Mouse (Mus musculus): ENCODE measurements around the gene S100a5.
A peak's percentile ranks its signal among the peaks of the same experiment; 100 is the strongest.

S100a5 gene

DNA sequence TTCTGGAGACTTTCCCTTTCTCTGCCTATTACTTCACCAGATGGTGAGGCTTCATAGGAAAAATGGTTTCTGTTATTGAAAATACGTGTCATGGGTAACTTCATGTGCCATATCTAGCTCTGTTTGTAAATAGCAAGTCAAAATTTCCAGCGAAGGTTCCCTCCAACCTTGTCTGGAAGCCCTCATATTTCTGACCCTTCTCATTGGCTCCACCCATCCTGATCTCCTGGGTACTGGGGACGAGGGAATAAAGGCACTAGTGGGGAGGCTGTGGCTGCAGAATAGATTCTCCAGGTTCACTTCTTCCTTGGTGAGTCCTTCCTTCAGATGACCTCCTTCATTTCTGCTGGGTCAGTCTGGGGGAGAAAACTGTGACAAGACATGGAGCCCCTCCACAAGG lies at the start of gene S100a5:
Gene S100a5, plus strand, starts transcription at position 301 of the 400 bp plus-strand sequence.
- no peak for DNase-seq (ENCODE audit: low spot score)

DNA sequence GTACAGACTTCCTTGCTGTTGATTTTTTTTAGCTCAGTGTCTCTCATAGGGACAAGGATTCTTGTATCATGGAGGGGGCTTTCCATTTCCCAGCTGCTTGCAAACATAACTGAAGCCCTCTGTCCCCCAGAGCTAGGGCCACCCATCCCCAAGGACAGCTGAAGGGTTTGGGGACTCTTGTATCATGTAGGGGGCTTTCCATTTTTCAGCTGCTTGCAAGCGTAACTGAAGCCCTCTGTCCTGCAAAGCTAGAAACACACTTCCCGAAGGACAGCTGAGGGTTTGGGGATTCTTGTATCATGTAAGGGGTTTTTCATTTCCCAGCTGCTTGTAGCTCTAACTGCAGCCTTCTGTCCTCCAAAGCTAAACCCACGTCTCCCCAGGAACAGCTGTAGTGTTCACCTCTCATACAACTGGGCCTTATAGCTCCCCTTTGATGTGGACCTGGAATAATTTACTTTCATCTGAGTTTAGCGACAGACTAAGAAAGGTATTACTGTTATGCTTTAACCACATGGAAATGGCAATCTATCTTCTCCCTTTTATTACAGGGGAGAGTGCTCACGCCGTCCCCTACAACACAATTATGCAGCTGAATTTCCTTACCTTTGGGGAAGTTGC lies 48.2 kb upstream of the S100a5 start, which contains the start of gene S100a3:
Gene S100a3, plus strand, starts transcription at position 571 of the 621 bp plus-strand sequence.
- DNase-seq (ENCODE audit: low spot score) = no peak

DNA sequence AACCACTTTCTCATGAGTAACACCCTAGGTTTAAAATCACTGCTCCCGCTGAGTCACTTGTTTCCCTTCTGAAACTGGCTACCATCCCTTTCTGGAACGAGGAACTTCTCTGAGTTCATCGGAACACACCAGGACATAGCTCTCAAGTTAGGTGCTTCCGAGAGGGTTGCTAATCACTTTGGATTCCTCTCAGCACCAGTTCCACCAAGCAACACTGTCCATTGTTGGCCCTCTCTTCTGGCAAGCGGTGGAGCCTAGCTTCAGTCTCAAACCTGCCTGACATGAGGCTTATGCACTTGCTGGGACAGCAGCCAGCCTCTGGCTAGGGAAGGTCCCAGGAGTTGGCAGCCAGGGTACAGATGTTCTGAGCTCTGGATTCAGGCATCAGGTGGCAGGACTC lies 33.6 kb upstream of the S100a5 start:
- no peak for DNase-seq (ENCODE audit: low spot score)

DNA sequence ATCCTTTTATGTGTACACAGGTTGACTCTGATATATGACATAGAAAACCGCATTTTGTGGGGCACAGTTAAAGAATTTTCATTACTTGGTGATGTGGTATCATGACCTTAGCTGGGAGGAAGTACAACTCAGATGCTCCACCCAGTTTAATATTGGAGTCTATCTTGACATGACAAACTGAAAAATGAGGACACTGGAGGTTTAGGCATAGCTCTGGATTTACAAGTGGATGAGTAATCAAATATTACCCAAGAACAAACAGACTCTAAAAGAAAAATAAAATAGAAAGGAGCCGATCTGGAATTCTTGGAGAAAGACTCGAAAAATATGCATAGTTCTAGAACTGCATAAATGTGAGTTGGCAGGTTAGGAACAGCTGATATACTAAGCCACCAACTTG lies 33.0 kb upstream of the S100a5 start:
- no peak for DNase-seq (ENCODE audit: low spot score)

DNA sequence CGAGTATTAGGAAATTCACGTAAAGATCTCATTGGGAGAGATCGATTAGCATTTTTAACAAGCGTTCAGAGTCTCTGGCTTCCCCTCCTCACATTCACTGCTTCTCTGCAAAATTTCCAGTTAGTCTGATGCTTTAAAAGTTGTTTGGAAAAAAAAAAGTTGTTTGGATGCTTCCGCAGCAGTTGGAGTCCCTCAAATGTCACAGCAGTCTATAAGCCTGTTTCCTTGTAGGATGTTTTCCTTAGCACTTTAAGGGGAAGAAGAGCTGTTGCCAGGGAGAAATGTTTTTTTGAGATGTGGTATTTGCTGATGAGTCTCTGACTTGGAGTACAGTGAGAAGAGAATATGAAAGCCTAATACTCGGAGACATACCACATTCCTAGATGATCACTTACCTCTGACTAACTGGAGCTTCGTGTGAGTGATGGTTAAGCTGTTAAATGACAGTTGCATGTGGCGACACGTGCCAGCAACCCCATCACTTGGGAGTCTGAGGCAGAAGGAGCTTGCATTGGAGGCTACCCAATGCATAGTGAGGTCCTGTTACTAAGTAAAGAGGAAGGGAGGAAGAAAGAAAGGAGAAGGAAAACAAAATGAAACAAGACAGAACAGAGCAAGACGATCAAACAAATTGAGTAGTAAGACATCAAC lies 31.8 kb upstream of the S100a5 start:
- no peak for DNase-seq (ENCODE audit: low spot score)

DNA sequence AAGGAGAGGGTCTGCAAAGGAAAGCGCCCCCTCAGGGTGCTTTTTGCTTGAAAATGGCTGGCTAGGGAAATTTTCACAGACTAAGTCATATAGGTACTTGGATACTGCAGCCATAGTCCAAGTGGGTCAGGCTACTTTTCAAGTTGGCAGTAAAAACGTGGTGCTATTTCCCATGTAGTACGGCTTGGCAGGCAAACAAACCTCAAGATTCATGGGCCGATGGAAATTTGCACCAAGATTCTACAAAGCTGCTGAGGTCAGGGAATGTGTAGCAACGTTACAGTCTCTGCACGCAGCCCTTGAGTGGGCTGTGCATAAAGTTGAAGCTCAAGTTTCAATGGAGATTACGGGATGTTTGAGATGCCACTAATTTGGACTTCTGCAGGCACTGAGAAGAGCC lies 28.9 kb upstream of the S100a5 start:
- no peak for DNase-seq (ENCODE audit: low spot score)

DNA sequence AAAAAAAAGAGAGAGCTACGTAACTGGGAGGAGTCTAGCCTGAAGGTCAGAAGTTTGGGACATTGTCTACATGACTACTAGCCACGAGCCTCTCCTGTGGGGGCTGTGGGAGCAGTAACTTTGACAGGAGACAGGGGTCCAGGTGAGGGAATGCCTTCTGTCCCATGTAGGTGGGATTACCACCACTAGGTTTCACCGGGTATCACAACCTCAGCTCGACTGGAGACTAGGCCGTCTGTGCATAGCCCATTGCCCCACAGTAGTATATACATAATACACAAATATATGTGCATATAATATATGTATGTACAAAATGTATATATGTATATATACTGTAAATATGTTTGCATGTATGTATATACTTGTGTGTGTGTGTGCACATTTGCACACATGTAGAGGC lies 27.2 kb upstream of the S100a5 start:
- no peak for DNase-seq (ENCODE audit: low spot score)

DNA sequence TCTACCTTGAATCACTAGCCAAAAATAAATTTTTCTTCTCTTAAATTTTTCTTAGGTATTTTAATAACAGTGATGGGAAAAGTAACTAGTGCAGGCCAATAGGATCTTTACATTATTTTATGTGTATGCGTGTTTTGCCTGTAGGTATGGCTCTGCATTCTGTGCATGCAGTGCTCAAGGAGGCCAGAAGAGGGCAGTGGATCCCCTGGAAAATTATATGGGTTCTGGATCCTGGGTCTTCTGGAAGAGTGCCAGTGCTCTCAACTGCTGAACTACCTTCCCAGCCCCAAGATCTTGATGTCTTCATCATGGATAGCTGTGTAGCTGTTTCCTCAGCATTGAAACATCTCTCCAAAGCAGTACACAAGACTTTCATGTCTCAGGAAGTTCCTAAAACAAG lies 26.2 kb upstream of the S100a5 start:
- DNase-seq (ENCODE audit: low spot score) = no peak

DNA sequence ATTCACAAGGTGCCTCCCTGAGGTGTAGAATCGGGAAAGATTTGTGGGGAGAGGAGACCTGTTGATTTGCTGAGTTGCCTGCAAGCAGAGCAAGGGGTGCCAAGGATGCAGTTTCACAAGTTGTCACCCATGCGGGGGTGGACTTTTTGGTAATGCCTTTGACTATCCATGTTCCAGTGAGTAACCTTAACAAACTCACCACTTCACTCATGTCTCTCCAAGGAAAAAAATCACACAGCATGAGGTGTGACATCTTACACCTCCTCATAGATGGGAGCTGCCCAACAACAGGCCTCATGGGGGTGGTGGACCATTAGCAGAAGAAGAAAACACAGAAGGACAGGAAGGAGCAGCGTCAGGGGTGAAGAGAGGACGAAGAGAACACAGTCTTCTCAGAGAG lies 25.8 kb upstream of the S100a5 start:
- no peak for DNase-seq (ENCODE audit: low spot score)

DNA sequence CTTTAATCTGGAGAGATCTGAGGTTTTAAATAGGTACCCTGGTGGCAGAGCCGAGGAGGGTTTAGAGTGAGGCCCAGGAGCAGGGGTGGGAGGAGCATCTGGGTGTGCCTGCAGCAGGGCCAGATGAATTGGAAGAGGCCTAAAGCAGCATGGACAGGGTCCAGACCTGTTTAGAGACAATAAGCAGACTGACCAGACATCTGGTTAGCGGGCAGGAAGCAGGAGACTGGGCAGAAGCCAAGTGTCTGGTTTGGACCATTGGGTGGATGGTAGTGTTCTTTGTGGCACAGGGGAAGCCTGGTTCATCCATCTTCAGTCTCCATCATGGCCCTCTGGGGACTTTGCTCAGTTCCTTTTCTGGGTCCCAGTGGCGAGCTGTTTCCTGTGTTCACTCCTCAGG lies 24.4 kb upstream of the S100a5 start:
- DNase-seq (ENCODE audit: low spot score) = no peak

DNA sequence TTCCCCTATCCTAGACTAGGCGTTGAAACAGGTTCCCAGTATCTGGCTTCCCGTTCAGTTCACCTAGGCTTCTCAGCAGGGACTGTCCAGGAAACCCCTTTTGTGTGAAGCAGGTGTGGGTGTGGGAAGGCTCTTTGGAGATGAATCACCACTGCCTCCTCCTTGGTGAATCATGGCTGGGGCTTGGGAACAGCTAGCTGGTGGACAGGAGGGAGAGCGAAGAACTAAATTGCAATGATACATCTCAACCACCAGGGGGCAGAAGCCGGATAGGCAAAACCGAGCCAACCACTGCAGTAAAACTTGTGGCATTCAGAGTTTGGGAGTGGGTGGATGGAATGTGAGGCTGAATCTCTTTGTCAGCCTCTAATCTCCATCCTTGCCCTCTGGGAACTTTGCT lies 22.7 kb upstream of the S100a5 start:
- DNase-seq (ENCODE audit: low spot score) = peak; percentile 61

DNA sequence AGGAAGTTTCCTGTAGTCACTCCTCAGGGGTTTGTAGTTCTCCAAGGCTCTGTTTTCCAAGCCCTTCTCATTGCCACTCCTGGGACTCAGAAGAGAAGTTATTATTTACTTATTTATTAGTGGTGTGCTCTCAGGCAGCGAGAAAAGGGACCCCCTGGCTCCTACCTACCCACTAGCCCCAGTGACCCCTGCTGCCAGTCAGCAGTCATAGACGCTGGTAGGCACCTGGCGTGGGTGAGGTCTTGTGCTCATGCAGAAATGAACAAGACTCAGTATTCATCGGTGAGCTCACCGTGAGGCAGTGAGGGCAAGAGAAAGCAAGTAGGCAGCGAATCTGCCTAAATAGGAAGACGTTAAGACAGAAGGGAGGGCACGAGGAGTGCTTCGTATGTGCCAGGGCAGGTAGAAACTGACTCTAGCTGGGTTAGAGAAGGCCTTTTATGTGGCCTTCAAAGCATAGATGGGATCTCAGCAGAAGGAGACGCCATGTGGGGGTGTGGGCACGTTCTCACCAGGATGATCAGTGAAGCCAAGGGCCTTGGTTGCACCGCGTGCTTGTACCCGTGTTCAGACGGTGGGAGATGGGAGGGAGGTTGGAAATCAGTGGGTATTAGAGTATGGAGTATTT lies 22.2 kb upstream of the S100a5 start:
- DNase-seq (ENCODE audit: low spot score) = no peak

DNA sequence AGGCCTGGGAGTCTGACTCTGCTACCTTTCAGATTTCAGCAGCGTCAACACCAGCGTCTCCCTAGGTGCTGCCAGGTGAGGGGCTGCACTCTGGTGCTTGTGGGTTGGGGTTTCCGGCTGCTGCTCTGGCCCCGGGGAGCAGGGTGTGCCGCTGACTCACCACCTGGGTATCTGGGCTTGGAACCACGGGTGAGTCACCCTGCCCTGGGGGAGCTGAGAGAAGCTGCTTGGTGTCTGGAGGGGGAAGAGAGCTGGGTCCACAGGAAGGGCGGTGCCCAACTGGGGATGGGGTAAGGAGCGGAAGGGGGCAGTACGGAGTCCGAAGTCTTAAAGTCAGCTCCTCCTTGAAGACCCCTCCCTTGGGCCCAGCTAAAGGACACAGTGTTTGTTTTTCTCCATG lies 21.4 kb upstream of the S100a5 start:
- DNase-seq (ENCODE audit: low spot score) = no peak

DNA sequence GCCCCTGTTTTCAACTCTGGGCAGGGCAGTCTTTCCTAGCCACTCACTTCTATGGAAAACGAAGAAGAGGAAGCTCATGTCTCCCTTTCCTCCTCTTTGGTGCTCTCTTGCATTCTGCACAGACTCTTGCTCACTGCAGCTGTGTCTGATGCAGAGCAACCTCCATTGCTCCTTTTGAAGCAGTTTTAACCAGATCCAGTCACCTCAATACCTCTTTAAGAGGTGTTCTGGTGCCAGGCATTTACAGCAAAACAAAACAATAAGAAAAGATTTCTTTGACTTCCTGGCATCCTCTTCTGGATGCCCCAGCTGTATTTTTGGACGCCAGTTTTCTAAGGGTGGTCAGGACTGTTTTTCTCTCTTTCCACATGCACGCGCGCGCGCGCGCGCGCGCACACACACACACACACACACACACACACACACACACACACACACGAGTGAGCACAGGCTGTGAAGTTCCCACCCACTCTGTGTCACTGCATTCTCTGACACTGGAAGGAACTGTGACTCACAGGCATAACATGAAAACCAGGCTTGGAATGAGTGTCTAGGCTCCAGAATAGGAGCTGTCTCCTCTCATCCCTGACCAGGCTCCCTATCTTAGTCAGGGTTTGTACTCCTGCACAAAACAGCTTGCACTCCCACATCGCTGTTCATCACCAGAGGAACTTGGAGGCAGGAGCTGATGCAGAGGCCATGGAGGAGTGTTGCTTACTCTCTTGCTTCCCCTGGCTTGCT lies 20.8 kb upstream of the S100a5 start:
- DNase-seq (ENCODE audit: low spot score) = no peak

DNA sequence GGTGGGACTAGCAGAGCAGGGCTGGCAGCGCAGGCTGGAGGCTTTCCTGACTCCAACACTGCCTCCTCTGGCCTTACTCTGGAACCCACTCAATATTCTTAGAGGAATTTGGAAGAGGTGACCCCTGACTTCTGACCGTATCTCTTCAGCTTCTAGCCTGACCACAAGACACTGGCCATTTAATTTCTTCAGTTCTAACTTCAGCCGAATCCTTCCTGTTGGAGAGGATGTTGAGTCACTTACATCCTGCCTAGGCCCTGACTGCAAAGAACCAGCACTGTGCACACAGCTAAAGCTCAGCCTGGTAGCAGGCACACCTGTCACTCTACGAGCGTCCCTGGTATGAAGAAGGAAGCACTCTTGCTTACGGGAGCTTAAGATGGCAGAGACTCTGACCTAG lies 18.9 kb upstream of the S100a5 start:
- DNase-seq (ENCODE audit: low spot score) = no peak

DNA sequence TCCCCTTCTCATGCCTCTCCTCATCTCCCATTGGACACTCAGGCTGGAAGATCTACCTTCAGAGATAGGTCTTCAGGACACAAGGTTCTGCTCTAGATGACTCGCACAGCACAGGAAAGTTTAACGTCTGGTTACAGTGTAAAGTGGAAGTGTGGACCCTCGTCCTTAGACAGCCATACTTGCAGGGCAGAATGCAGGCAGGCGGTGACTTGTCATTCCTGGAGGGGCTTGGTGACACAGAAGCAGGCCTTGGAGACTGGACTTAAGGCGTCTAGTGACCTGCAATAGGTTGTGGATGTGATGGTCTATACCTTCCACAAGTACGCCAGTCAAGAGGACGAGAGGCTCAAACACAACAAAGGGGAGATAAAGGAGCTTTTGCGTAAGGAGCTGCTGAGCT lies 18.4 kb upstream of the S100a5 start, which contains the start of gene S100a2:
Gene S100a2, plus strand, starts transcription at position 301 of the 400 bp plus-strand sequence.
- no peak for DNase-seq (ENCODE audit: low spot score)

DNA sequence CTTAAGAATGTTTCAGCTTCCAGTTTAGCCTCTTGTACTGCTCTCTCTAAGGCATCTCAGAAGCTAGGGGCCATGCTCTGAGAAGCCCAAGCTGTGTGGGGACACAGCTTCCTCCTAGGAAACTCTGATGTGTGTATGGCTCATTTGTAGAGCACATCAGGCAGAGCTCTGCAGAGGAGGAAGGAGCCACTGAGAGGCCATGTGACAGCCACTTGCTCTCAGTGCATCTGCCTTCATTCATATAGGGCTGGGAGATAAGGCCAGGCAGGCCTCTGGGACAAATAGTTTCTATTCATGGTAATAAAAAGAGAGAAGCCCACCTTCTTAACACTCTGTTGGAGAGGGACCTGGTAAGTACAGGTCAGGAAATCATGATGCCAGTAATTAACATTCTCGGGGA lies 13.9 kb upstream of the S100a5 start:
- no peak for DNase-seq (ENCODE audit: low spot score)

DNA sequence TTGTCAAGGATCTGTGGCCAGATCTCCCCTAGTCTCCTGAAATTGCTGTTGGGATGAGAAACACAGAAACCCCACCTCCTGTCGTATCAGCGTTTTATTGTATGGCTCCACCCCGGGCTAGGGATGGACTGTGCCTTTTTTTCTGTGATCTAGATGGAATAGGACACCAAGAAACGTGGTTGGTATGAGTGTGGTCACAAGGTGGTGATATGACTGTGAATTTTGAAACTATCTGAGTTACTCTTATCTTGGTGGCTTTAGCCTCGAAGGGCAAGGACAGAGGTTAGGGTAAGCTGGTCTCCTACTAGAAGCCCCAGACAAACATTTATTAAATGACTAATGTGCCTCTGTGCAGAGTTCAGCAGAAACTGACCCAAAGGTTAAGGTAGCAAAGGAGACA lies 12.8 kb upstream of the S100a5 start:
- DNase-seq (ENCODE audit: low spot score) = no peak

DNA sequence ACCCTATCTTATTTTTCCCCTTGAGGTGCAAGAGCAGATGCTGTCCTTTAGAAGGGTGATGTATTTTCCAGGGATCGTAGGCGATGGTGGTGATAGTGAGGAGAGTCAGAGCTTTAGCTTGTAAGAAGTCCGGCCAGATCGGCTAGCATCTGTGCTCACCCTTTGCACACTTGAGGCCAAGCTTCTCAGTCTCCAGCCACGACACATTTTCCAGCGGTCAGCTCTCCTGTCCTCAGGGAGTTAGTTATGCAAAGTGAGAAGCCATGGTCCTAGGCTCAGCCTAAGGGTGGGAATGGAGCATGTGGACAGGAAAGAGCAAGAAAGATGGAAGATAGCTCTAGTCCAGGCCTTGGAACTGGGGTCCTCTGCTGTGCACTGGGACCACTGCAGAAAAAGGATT lies 11.5 kb upstream of the S100a5 start:
- no peak for DNase-seq (ENCODE audit: low spot score)

DNA sequence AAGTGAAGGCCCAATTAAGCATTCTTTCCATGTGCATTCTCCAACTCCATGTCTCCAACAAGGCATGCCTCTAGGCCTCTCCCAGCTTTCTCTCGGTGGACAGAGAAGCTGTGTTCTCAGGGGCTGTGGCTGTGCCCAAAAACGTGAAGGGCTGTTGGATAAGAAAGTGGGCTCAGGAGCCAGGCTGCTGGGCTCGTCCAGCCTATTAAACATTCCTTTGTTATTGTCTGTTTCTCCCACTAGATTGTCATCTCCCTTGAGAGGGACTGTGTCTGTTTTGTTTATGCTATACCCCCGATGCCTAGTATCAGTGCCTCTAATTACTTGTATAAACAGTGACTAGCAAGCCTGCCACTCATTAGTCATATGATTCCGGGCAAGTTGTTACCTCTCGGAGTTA lies 10.6 kb upstream of the S100a5 start:
- no peak for DNase-seq (ENCODE audit: low spot score)

DNA sequence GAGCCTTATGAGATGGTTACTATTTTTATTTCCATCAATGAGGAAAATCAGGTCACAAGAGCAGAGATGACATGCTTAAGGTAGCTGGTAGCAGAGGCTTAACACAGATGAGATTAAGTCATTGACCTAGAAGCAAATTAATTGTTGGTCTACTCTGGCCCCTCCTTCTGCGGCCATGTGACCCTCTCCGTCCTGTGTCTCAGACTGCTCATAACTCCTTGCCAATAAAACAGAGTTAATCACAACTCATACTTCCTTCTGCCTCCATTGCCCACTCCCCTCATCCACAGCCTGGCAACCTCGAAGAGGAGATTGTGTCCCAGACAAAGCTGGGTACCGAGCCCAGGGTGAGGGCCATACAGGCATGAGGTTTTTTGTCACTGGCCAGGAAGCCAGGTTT lies 10.1 kb upstream of the S100a5 start:
- DNase-seq (ENCODE audit: low spot score) = no peak

DNA sequence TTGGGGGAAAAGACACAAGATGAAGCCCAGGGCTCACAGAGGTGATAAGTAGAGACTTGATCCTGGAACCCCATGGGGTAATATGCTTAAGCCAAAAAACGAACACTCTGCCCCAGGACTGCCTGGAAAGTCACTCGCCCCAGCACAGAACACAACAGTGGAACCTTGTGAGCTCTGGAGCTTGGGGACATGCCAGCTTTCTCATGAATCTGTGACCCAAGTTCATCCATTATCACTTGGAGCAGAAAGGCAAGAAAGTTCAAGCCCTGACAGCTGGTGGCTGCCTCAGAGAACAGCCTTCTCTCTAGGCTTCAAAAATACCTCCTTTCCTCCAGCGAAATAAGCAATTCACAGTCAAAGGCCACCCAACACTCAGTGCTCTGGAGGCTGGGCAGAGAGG lies 8.9 kb upstream of the S100a5 start:
- DNase-seq (ENCODE audit: low spot score) = no peak

DNA sequence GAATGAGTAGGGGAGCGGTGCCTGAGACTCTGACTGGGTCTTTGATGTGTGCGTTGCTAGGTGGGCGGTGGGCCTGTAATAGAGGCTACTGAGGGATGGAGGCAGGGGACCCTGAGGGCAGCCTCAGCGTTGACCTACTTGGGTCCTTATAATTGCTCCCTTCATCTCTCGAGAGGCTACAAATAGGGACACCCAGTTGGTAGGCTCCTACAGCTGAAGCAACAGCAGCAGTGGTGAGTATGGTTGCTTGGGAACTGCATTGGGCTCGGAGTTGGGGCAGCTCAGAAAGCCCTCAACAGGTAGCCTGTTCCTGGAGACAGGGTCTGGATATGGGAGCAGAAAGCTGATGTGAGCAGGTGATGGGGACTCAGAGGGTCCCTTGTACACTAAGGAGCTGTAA lies 8.3 kb upstream of the S100a5 start:
- no peak for DNase-seq (ENCODE audit: low spot score)

Measured in ovary, postnatal 14 days (tissue).